Mouse (Mus musculus): ENCODE measurements at regions not wholly inside any gene's neighbourhood (a gene's known extent, or its start where the extent isn't known, plus 50 kb on each side); places are given as distances from the start of the nearest gene placed in this dataset.
A peak's percentile ranks its signal among the peaks of the same experiment; 100 is the strongest.

- Histone ChIP-seq H3K36me3 (replicated peaks; ENCODE audit: control insufficient read depth, insufficient read depth, low read depth, low read length) (no peaks in the 10 kb centered on the region), H3K9me3 (replicated peaks; ENCODE audit: control insufficient read depth, low read length) (no peaks in the 10 kb centered on the region), H3K4me3 (ENCODE audit: low read depth, low read length) (no peak overlapping the region), H3K27me3 (ENCODE audit: control insufficient read depth, insufficient read depth, low read length) (no peaks in the 10 kb centered on the region), H3K27ac (replicated peaks; ENCODE audit: low read depth, low read length) (no peak overlapping the region), H3K9ac (replicated peaks; ENCODE audit: low read length) (no peak overlapping the region), H3K4me2 (ENCODE audit: low read depth, low read length) (no peak overlapping the region), H3K4me1 (ENCODE audit: control insufficient read depth, insufficient read depth, low read length) (no peaks in the 10 kb centered on the region)
- WGBS, result 50% methylated on average over 19 of the region's 19 CpGs
- DNase-seq (ENCODE audit: low spot score) (peak; percentile 48), ATAC-seq (replicated peaks; ENCODE audit: insufficient number of reproducible peaks, low FRiP score, low TSS enrichment, low read depth) (no peak)
These were observed 91.7 kb upstream of the Adpgk start for GRCm38 (mm10) chr9:59199495-59200196.

- DNase-seq (ENCODE audit: low spot score) (no peak), ATAC-seq (replicated peaks; ENCODE audit: insufficient number of reproducible peaks, low FRiP score, low TSS enrichment, low read depth) (no peak)
- no peaks in the 10 kb centered on the region for H3K9me3 ChIP-seq (replicated peaks; ENCODE audit: control insufficient read depth, low read length)
- no peak overlapping the region for H3K4me3 ChIP-seq (ENCODE audit: low read depth, low read length)
- 58% methylated on average over 6 of the region's 6 CpGs for WGBS
- H3K9ac ChIP-seq (replicated peaks; ENCODE audit: low read length), result no peak overlapping the region
- no peaks in the 10 kb centered on the region for H3K36me3 ChIP-seq (replicated peaks; ENCODE audit: control insufficient read depth, insufficient read depth, low read depth, low read length)
- no peaks in the 10 kb centered on the region for H3K4me1 ChIP-seq (ENCODE audit: control insufficient read depth, insufficient read depth, low read length)
- no peaks in the 10 kb centered on the region for H3K27me3 ChIP-seq (ENCODE audit: control insufficient read depth, insufficient read depth, low read length)
- H3K4me2 ChIP-seq (ENCODE audit: low read depth, low read length), result no peak overlapping the region
- H3K27ac ChIP-seq (replicated peaks; ENCODE audit: low read depth, low read length), result no peak overlapping the region
These were observed 93.0 kb upstream of the Adpgk start for GRCm38 (mm10) chr9:59198221-59198875.

DNA sequence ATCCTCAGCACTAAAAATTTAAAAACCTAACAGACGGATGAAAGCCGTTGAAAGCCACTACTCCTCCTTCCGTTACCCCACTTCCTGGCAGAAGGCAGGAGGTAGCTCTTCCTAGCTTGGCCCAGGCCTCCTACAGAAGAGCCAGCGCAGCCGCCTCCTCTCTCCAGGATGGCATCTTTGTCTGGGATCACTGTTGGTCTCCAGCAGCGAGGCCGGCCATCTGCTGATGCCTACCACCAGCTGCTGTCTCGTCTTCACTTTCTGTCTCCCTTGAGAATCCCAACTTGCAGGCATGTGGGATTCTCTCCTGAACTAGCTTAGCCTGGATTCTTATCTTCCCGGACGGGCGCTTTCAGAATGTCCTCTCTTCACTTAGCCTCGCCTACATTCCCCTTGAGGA is 93.9 kb upstream of the Adpgk start:
- no peak overlapping the region for H3K9ac ChIP-seq (replicated peaks; ENCODE audit: low read length)
- no peaks in the 10 kb centered on the region for H3K36me3 ChIP-seq (replicated peaks; ENCODE audit: control insufficient read depth, insufficient read depth, low read depth, low read length)
- no peaks in the 10 kb centered on the region for H3K4me1 ChIP-seq (ENCODE audit: control insufficient read depth, insufficient read depth, low read length)
- no peak for DNase-seq (ENCODE audit: low spot score)
- no peak overlapping the region for H3K4me3 ChIP-seq (ENCODE audit: low read depth, low read length)
- H3K9me3 ChIP-seq (replicated peaks; ENCODE audit: control insufficient read depth, low read length), result no peaks in the 10 kb centered on the region
- no peak for ATAC-seq (replicated peaks; ENCODE audit: insufficient number of reproducible peaks, low FRiP score, low TSS enrichment, low read depth)
- H3K4me2 ChIP-seq (ENCODE audit: low read depth, low read length), result no peak overlapping the region
- no peak overlapping the region for H3K27ac ChIP-seq (replicated peaks; ENCODE audit: low read depth, low read length)
- no peaks in the 10 kb centered on the region for H3K27me3 ChIP-seq (ENCODE audit: control insufficient read depth, insufficient read depth, low read length)
- 77% methylated on average over 12 of the region's 12 CpGs for WGBS

- no peaks in the 10 kb centered on the region for H3K4me1 ChIP-seq (ENCODE audit: control insufficient read depth, insufficient read depth, low read length)
- DNase-seq (ENCODE audit: low spot score) (no peak), ATAC-seq (replicated peaks; ENCODE audit: insufficient number of reproducible peaks, low FRiP score, low TSS enrichment, low read depth) (no peak)
- H3K9me3 ChIP-seq (replicated peaks; ENCODE audit: control insufficient read depth, low read length), result no peaks in the 10 kb centered on the region
- H3K9ac ChIP-seq (replicated peaks; ENCODE audit: low read length), result no peak overlapping the region
- no peak overlapping the region for H3K4me2 ChIP-seq (ENCODE audit: low read depth, low read length)
- H3K27me3 ChIP-seq (ENCODE audit: control insufficient read depth, insufficient read depth, low read length), result no peaks in the 10 kb centered on the region
- no peaks in the 10 kb centered on the region for H3K36me3 ChIP-seq (replicated peaks; ENCODE audit: control insufficient read depth, insufficient read depth, low read depth, low read length)
- 93% methylated on average over 11 of the region's 11 CpGs for WGBS
- no peak overlapping the region for H3K4me3 ChIP-seq (ENCODE audit: low read depth, low read length)
- H3K27ac ChIP-seq (replicated peaks; ENCODE audit: low read depth, low read length), result no peak overlapping the region
These were observed 97.4 kb upstream of the Adpgk start for GRCm38 (mm10) chr9:59193971-59194370.

- H3K36me3 ChIP-seq (replicated peaks; ENCODE audit: control insufficient read depth, insufficient read depth, low read depth, low read length), result no peaks in the 10 kb centered on the region
- WGBS, result 82% methylated on average over 9 of the region's 9 CpGs
- no peak overlapping the region for H3K4me2 ChIP-seq (ENCODE audit: low read depth, low read length)
- H3K27me3 ChIP-seq (ENCODE audit: control insufficient read depth, insufficient read depth, low read length), result no peaks in the 10 kb centered on the region
- peak overlapping the region; percentile 34; the same call in 1 of the 2 replicates for H3K9ac ChIP-seq (replicated peaks; ENCODE audit: low read length)
- peaks cover 4% of the 10 kb centered on the region; the same call in 1 of the 2 replicates for H3K4me1 ChIP-seq (ENCODE audit: control insufficient read depth, insufficient read depth, low read length)
- H3K9me3 ChIP-seq (replicated peaks; ENCODE audit: control insufficient read depth, low read length), result no peaks in the 10 kb centered on the region
- no peak for ATAC-seq (replicated peaks; ENCODE audit: insufficient number of reproducible peaks, low FRiP score, low TSS enrichment, low read depth)
- DNase-seq (ENCODE audit: low spot score), result no peak
- no peak overlapping the region for H3K4me3 ChIP-seq (ENCODE audit: low read depth, low read length)
- no peak overlapping the region for H3K27ac ChIP-seq (replicated peaks; ENCODE audit: low read depth, low read length)
These were observed 102.2 kb upstream of the Adpgk start for GRCm38 (mm10) chr9:59189141-59189540.

- H3K27ac ChIP-seq (replicated peaks; ENCODE audit: low read depth, low read length), result no peak overlapping the region
- no peak overlapping the region for H3K4me2 ChIP-seq (ENCODE audit: low read depth, low read length)
- H3K4me3 ChIP-seq (ENCODE audit: low read depth, low read length), result no peak overlapping the region
- ATAC-seq (replicated peaks; ENCODE audit: insufficient number of reproducible peaks, low FRiP score, low TSS enrichment, low read depth) (no peak), DNase-seq (ENCODE audit: low spot score) (no peak)
- no peaks in the 10 kb centered on the region for H3K9me3 ChIP-seq (replicated peaks; ENCODE audit: control insufficient read depth, low read length)
- peaks cover 4% of the 10 kb centered on the region; the same call in 1 of the 2 replicates for H3K4me1 ChIP-seq (ENCODE audit: control insufficient read depth, insufficient read depth, low read length)
- no peaks in the 10 kb centered on the region for H3K27me3 ChIP-seq (ENCODE audit: control insufficient read depth, insufficient read depth, low read length)
- no peak overlapping the region for H3K9ac ChIP-seq (replicated peaks; ENCODE audit: low read length)
- no peaks in the 10 kb centered on the region for H3K36me3 ChIP-seq (replicated peaks; ENCODE audit: control insufficient read depth, insufficient read depth, low read depth, low read length)
- 83% methylated on average over 4 of the region's 4 CpGs for WGBS
These were observed 102.9 kb upstream of the Adpgk start for GRCm38 (mm10) chr9:59188411-59188810.

GRCm38 (mm10) chr9:59186326-59186725 is 105.0 kb upstream of the Adpgk start:
- H3K9ac ChIP-seq (replicated peaks; ENCODE audit: low read length), result no peak overlapping the region
- H3K9me3 ChIP-seq (replicated peaks; ENCODE audit: control insufficient read depth, low read length), result no peaks in the 10 kb centered on the region
- H3K4me1 ChIP-seq (ENCODE audit: control insufficient read depth, insufficient read depth, low read length), result peaks cover 4% of the 10 kb centered on the region; the same call in 1 of the 2 replicates
- 26% methylated on average over 4 of the region's 4 CpGs for WGBS
- H3K36me3 ChIP-seq (replicated peaks; ENCODE audit: control insufficient read depth, insufficient read depth, low read depth, low read length), result no peaks in the 10 kb centered on the region
- DNase-seq (ENCODE audit: low spot score), result peak; percentile 72
- no peak overlapping the region for H3K4me2 ChIP-seq (ENCODE audit: low read depth, low read length)
- no peak overlapping the region for H3K27ac ChIP-seq (replicated peaks; ENCODE audit: low read depth, low read length)
- no peak overlapping the region for H3K4me3 ChIP-seq (ENCODE audit: low read depth, low read length)
- no peaks in the 10 kb centered on the region for H3K27me3 ChIP-seq (ENCODE audit: control insufficient read depth, insufficient read depth, low read length)
- ATAC-seq (replicated peaks; ENCODE audit: insufficient number of reproducible peaks, low FRiP score, low TSS enrichment, low read depth), result 0 out of 2 replicates have a peak, but pooled peaks have one; percentile 29

DNA sequence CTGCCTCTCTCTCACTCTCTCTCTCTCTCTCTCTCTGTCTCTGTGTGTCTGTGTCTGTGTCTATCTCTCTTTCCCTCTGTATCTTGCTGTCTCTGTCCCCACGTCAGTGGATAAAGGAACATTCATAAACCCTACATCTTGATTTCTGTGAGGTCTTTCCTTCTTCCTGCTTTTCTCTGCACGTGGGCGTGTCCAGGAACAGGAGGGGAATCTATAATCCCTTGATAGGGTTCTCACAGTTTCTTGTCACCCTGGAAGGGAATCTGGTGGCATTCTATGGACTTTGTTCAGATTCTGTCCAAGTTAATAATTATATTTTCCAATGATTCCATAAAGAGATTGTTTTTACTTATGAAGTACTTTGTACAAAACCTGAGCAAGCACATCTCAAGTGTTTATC is 107.3 kb upstream of the Adpgk start:
- Histone ChIP-seq H3K4me1 (ENCODE audit: control insufficient read depth, insufficient read depth, low read length) (peaks cover 4% of the 10 kb centered on the region; the same call in 1 of the 2 replicates), H3K9me3 (replicated peaks; ENCODE audit: control insufficient read depth, low read length) (no peaks in the 10 kb centered on the region), H3K9ac (replicated peaks; ENCODE audit: low read length) (no peak overlapping the region), H3K36me3 (replicated peaks; ENCODE audit: control insufficient read depth, insufficient read depth, low read depth, low read length) (no peaks in the 10 kb centered on the region), H3K27ac (replicated peaks; ENCODE audit: low read depth, low read length) (no peak overlapping the region), H3K4me3 (ENCODE audit: low read depth, low read length) (no peak overlapping the region), H3K4me2 (ENCODE audit: low read depth, low read length) (no peak overlapping the region), H3K27me3 (ENCODE audit: control insufficient read depth, insufficient read depth, low read length) (no peaks in the 10 kb centered on the region)
- 69% methylated on average over 3 of the region's 3 CpGs for WGBS
- no peak for DNase-seq (ENCODE audit: low spot score)
- no peak for ATAC-seq (replicated peaks; ENCODE audit: insufficient number of reproducible peaks, low FRiP score, low TSS enrichment, low read depth)
